Mouse (Mus musculus): ENCODE measurements at regions not wholly inside any gene's neighbourhood (a gene's known extent, or its start where the extent isn't known, plus 50 kb on each side); places are given as distances from the start of the nearest gene placed in this dataset.

DNA sequence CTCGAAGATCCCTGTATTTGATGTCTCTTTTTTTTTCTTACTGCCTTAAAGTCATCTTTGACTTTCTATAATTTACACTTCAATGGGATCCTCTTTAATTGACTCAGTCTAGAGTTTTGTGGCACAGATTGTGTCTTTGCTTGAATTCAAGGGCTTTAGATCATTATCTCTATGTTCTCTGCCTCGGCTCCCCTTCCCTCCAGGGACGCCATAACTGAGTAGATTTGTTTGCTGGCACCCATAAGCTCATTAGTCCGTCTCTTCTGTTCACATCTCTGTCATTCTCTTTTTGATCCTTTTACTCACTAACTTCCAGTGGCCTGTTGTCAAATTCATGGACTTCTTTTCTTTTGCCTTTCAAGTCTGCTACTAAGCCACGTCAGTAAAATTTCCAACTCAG lies 299.0 kb upstream of the 1700056E22Rik start:
- Histone ChIP-seq H3K4me3 (ENCODE audit: low read depth, low read length) (no peak overlapping the region), H3K27ac (ENCODE audit: insufficient read depth, low read length) (no peak overlapping the region), H3K36me3 (ENCODE audit: control insufficient read depth, insufficient read depth, low read length, poor library complexity, severe bottlenecking) (no peaks in the 10 kb centered on the region), H3K9me3 (replicated peaks; ENCODE audit: control insufficient read depth, insufficient read depth, low read length, poor library complexity, severe bottlenecking) (no peaks in the 10 kb centered on the region), H3K9ac (ENCODE audit: low read depth, poor library complexity, severe bottlenecking) (no peak overlapping the region), H3K4me1 (ENCODE audit: control insufficient read depth, insufficient read depth, low read length) (no peaks in the 10 kb centered on the region), H3K27me3 (ENCODE audit: control insufficient read depth, insufficient read depth, low read length, poor library complexity, severe bottlenecking) (no peaks in the 10 kb centered on the region)
- TF ChIP-seq CTCF (IDR thresholded peaks at IDR 0.05; ENCODE audit: low read depth, low read length) = no peak
- TF ChIP-seq POLR2A (IDR thresholded peaks at IDR 0.05; ENCODE audit: insufficient read depth, low read length) = no peak
- no peak for TF ChIP-seq EP300 (IDR thresholded peaks at IDR 0.05; ENCODE audit: insufficient read depth, low read depth, low read length)

DNA sequence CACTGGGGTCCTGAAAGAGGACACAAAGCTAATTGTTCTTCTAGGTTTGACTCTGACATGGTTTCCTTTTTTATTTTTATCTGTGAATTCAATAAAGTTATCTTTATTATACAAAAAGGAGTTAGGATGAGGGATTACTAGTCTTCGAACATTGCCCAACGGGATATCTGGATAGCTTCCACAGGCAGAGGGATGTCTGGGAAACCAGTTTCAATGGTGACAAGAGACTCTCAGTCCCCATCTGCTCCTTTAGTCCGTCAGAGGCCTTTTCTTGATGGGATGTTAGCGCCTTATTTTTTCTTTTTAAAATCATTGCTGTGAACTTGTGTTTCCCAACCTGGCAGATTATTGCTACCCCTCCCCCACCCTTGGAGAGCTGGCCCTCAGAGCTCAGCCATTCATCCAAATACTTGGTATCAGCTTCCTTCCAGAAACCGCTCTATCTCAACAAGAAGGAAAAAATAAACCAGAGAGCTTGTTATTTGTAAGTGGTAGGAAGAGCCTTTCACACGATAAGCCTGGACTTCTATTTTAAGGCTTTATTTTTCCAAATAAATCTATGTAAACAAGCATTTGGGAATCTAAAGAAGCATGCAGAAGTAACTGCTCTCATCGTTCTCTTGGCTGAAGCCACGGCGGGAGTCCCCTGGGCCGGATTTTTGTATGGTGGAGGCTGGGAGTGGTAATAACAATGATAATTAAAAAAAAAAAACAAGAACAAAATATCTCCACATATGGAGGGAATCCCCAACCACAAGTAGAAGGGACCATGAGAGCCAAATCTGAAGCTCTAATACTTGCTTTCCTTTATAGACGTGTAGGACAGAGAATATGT lies 296.6 kb upstream of the 1700056E22Rik start:
- Histone ChIP-seq H3K9ac (ENCODE audit: low read depth, poor library complexity, severe bottlenecking) (no peak overlapping the region), H3K27me3 (ENCODE audit: control insufficient read depth, insufficient read depth, low read length, poor library complexity, severe bottlenecking) (no peaks in the 10 kb centered on the region), H3K4me3 (ENCODE audit: low read depth, low read length) (no peak overlapping the region), H3K9me3 (replicated peaks; ENCODE audit: control insufficient read depth, insufficient read depth, low read length, poor library complexity, severe bottlenecking) (no peaks in the 10 kb centered on the region), H3K4me1 (ENCODE audit: control insufficient read depth, insufficient read depth, low read length) (no peaks in the 10 kb centered on the region), H3K27ac (ENCODE audit: insufficient read depth, low read length) (no peak overlapping the region), H3K36me3 (ENCODE audit: control insufficient read depth, insufficient read depth, low read length, poor library complexity, severe bottlenecking) (no peaks in the 10 kb centered on the region)
- TF ChIP-seq CTCF (IDR thresholded peaks at IDR 0.05; ENCODE audit: low read depth, low read length) (no peak), POLR2A (IDR thresholded peaks at IDR 0.05; ENCODE audit: insufficient read depth, low read length) (no peak), EP300 (IDR thresholded peaks at IDR 0.05; ENCODE audit: insufficient read depth, low read depth, low read length) (no peak)

DNA sequence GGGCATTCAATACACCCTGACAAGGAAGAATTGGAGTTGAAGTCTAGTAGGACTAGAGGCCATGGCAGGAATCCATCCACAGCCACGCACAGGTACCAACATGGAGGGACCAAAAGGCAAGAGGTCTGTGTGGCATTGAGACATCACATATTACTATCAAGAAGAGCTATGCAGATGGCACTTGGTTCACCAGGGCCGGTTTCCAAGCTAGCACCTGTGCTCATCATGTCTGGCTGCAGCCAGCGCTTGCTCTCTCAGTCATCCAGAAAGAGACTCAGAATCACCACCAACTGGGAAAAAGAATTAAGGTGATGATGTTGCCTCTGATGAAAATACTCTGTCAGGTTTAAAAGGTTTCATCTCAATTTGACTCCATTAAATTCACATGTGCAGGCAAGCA lies 292.1 kb upstream of the 1700056E22Rik start:
- Histone ChIP-seq H3K27me3 (ENCODE audit: control insufficient read depth, insufficient read depth, low read length, poor library complexity, severe bottlenecking) (no peaks in the 10 kb centered on the region), H3K27ac (ENCODE audit: insufficient read depth, low read length) (no peak overlapping the region)
- no peak for TF ChIP-seq CTCF (IDR thresholded peaks at IDR 0.05; ENCODE audit: low read depth, low read length)
- TF ChIP-seq EP300 (IDR thresholded peaks at IDR 0.05; ENCODE audit: insufficient read depth, low read depth, low read length) = no peak
- no peak for TF ChIP-seq POLR2A (IDR thresholded peaks at IDR 0.05; ENCODE audit: insufficient read depth, low read length)

DNA sequence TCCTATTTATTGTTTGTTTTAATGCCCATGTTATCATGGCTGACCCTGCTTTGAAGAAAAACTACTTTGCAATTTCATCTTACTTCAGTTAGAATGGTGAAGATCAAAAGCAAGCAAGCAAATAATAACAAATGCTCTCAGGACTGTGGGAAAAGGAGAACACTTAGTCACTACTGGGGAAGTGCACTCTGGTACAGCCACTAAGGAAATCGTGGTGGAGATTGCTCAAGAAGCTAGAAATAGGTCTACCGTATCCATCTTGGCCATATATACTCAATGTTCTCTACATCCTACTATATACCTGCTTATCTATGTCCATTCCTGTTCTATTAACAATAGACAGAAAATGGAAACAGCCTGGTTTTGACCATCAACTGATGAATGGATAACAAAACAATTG lies 290.1 kb upstream of the 1700056E22Rik start:
- Histone ChIP-seq H3K27me3 (ENCODE audit: control insufficient read depth, insufficient read depth, low read length, poor library complexity, severe bottlenecking) (no peaks in the 10 kb centered on the region), H3K4me3 (ENCODE audit: low read depth, low read length) (no peak overlapping the region), H3K4me1 (ENCODE audit: control insufficient read depth, insufficient read depth, low read length) (no peaks in the 10 kb centered on the region), H3K36me3 (ENCODE audit: control insufficient read depth, insufficient read depth, low read length, poor library complexity, severe bottlenecking) (no peaks in the 10 kb centered on the region), H3K9ac (ENCODE audit: low read depth, poor library complexity, severe bottlenecking) (no peak overlapping the region), H3K27ac (ENCODE audit: insufficient read depth, low read length) (no peak overlapping the region), H3K9me3 (replicated peaks; ENCODE audit: control insufficient read depth, insufficient read depth, low read length, poor library complexity, severe bottlenecking) (no peaks in the 10 kb centered on the region)
- TF ChIP-seq CTCF (IDR thresholded peaks at IDR 0.05; ENCODE audit: low read depth, low read length) = no peak
- TF ChIP-seq POLR2A (IDR thresholded peaks at IDR 0.05; ENCODE audit: insufficient read depth, low read length) = no peak
- no peak for TF ChIP-seq EP300 (IDR thresholded peaks at IDR 0.05; ENCODE audit: insufficient read depth, low read depth, low read length)

More for the DNA sequence above, 292.1 kb upstream of the 1700056E22Rik start:
- Histone ChIP-seq H3K9me3 (replicated peaks; ENCODE audit: control insufficient read depth, insufficient read depth, low read length, poor library complexity, severe bottlenecking) (no peaks in the 10 kb centered on the region), H3K4me1 (ENCODE audit: control insufficient read depth, insufficient read depth, low read length) (no peaks in the 10 kb centered on the region), H3K36me3 (ENCODE audit: control insufficient read depth, insufficient read depth, low read length, poor library complexity, severe bottlenecking) (no peaks in the 10 kb centered on the region), H3K4me3 (ENCODE audit: low read depth, low read length) (no peak overlapping the region), H3K9ac (ENCODE audit: low read depth, poor library complexity, severe bottlenecking) (no peak overlapping the region)

DNA sequence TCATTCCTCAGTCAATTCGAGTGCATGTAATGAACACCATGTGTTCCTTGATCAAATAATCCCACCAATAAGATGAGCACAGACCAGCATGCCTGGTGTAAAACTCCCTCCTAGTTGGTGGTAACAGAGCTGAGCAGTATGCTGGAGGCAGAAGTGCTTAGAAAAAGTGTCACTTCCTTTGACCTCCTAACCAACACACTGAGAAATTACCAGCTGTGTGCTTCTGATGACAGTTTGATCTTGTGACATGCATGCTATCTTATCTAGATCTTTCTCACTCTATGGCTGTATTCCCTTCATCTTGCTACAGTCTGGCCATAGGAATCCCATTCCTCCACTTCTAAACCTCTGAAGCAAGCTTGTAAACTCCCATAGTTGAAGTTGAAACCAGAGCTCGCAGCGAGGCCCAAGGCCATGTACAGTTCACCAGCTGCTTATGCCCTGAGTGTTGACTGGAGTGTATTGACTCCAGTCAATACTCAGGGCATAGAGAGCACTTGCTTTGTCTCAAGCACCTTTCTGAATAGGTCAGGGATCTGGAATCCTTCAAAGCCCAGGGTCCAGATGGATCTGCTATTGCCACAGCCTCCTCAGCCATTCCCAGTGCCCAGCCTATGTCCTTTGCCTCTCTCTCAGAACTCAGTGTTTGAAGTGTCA lies 286.5 kb upstream of the 1700056E22Rik start:
- no peak for TF ChIP-seq EP300 (IDR thresholded peaks at IDR 0.05; ENCODE audit: insufficient read depth, low read depth, low read length)
- no peak for TF ChIP-seq CTCF (IDR thresholded peaks at IDR 0.05; ENCODE audit: low read depth, low read length)
- TF ChIP-seq POLR2A (IDR thresholded peaks at IDR 0.05; ENCODE audit: insufficient read depth, low read length) = no peak
- H3K27me3 ChIP-seq (ENCODE audit: control insufficient read depth, insufficient read depth, low read length, poor library complexity, severe bottlenecking) = no peaks in the 10 kb centered on the region
- no peak overlapping the region for H3K4me3 ChIP-seq (ENCODE audit: low read depth, low read length)
- no peak overlapping the region for H3K27ac ChIP-seq (ENCODE audit: insufficient read depth, low read length)
- no peaks in the 10 kb centered on the region for H3K36me3 ChIP-seq (ENCODE audit: control insufficient read depth, insufficient read depth, low read length, poor library complexity, severe bottlenecking)
- H3K4me1 ChIP-seq (ENCODE audit: control insufficient read depth, insufficient read depth, low read length) = no peaks in the 10 kb centered on the region
- H3K9ac ChIP-seq (ENCODE audit: low read depth, poor library complexity, severe bottlenecking) = no peak overlapping the region
- H3K9me3 ChIP-seq (replicated peaks; ENCODE audit: control insufficient read depth, insufficient read depth, low read length, poor library complexity, severe bottlenecking) = no peaks in the 10 kb centered on the region

All from ES-Bruce4 (cell line).